Mouse (Mus musculus) brain, adult 10 weeks (tissue): ENCODE data around the gene Zic2. TPM values are rescaled to one million over a fixed set of nuclear protein-coding genes. Genes with fewer than 3 reads are reported as not detected.

ENCODE experiments used
- polyA plus RNA-seq: library from polyadenylated mRNA; stranded (reverse); fragments of 350-450 nt; fragmentation: Illumina TruSeq; extraction: RNeasy Lipid Tissue Mini Kit (QIAGEN cat#74804); gene quantifications from one replicate; pipeline ENCODE4 v1.2.3, GENCODE M21; 2015; ENCODE audit warnings: low read depth, low replicate concordance

Gene Zic2
- polyA plus RNA-seq, result 7.7 TPM

GRCm38 (mm10) chr14:122474891-122475556 is at the start of gene Zic2:
Gene Zic2, plus strand, starts transcription at chr14:122475435.

DNA sequence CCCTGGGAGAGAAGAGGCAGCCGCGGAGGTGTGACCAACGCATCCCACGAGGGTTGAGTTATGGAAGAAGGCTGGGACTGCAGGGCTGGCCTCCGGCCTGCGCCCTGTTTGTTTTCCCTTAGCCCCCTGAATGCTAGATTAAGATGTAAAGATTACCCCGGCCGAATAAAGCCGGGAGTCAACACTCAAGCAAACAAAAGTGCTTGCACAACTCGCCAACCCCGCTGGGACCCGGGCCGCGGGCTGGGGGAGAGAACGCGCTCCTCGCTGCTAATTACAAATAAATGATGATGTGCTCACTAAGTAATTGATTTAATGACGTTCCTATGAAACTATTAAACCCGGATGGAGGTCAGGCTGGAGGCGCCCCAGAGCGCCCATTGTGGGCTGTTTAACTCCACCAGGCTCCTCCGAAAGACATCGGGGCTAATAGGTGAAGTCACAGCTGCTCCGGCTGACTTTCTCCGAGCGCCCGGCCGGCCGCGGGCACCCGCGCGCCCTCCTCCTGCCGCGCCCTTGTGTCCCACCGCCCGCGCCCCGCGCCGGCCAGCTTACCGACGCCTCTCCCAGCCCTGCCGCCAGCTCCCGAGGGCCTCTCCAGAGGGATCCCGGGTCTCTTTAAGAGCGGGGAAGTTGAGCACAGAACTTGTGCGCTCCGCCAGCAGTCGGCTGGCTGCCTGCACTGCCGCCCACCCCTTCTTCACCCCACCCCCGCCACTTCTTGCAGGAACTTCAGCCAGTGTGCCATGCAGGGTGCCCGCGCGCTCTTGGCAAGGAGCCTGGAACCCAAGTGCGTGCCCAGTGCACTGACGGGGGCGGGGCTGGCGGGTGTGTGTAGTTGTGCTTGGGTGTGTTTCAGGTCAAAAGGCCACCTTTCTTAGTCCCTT is 24.5 kb upstream of the Zic2 start, which contains the start of gene Gm5089:
Gene Gm5089 (minus strand): TSS at position 620 of the 887 bp plus-strand sequence.

GRCm38 (mm10) chr14:122464763-122465741 is 10.2 kb upstream of the Zic2 start, which contains the start of gene Zic5:
Gene Zic5, minus strand, starts transcription at chr14:122465677.

DNA sequence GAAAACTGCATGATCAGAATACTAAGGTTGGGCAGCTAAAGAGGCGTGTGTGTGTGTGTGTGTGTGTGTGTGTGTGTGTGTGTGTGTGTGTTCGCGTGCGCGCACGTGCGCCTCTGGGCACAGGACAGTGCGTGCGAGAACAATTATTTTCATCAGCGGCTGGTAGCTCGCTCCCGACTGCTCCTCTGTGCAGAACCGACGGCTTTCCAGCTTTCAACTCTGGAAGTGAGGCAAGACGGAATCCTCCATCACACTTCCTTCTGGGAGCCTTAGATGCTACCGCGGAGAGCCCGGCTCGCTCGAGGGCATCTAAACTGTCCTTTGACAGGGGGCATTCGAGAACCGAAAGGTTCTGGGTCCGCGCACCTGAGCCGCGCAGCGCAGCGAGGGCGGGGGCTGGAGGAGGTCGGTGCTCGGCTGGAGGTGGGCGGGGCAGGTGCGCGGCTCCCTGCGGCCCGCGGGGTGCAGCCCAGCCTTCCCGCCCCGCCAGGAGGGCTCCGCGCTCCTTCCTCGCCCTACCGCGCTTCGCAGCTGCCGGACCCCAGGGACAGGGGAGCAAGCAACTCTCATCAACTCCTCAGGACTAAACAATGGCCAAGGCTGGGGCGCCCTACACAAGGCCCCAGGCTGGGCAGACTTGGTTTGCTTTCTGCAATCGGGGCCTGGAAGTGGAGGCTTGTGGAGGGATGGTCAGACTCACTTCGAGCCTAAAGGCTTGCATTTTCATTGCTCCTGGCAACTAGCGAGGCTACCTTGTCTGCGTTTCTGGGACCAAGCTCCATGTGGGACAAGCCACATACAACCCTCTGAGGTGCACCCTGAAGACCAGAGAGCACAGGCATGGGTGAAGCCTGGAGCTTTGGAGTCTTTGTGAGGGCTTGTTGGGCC is 15.4 kb downstream of the Zic2 start, which contains the start of gene Gm10837:
Gene Gm10837 (plus strand): TSS at position 146 of the 888 bp plus-strand sequence.

Other genes starting within 250 kb of the Zic2 start
- gene Gm5089, start 24.3 kb upstream of the Zic2 start, polyA plus RNA-seq, result not detected
- gene Zic5, start 9.8 kb upstream of the Zic2 start, polyA plus RNA-seq, result 2.3 TPM
- not detected for gene Gm10837, start 15.2 kb downstream of the Zic2 start, polyA plus RNA-seq
- gene Pcca, start 58.9 kb downstream of the Zic2 start, polyA plus RNA-seq, result 41.3 TPM